Mouse (Mus musculus) heart, embryonic 16.5 days (tissue): ENCODE measurements at regions not wholly inside any gene's neighbourhood (a gene's known extent, or its start where the extent isn't known, plus 50 kb on each side); places are given as distances from the start of the nearest gene placed in this dataset.

ENCODE experiments used
- ATAC-seq: fragments of 200-750 bp; cut with Nextera tagmentation; replicated peaks from 2 replicates; pipeline ENCODE4 v1.8.0; 2017; ENCODE audit warnings: moderate number of reproducible peaks; ENCODE audit not compliant: insufficient read depth, low FRiP score; ENCODE audit errors: extremely low read depth
- H3K27ac ChIP-seq: fragments of 300-500 bp; sonication (generic); 2 replicates; pipeline ENCODE4 v1.5.1; 2014; ENCODE audit warnings: mild to moderate bottlenecking, low read length, control low read depth, moderate library complexity
- H3K27me3 ChIP-seq: fragments of 300-500 bp; sonication (generic); 2 replicates; pipeline ENCODE4 v1.6.1; 2014; ENCODE audit warnings: low read length, mixed read lengths; ENCODE audit not compliant: control insufficient read depth, insufficient read depth
- H3K36me3 ChIP-seq: fragments of 300-500 bp; sonication (generic); 2 replicates; pipeline ENCODE4 v1.6.1; 2014; ENCODE audit not compliant: control insufficient read depth, insufficient read depth
- H3K4me1 ChIP-seq: fragments of 300-500 bp; sonication (generic); 2 replicates; pipeline ENCODE4 v1.6.1; 2014; ENCODE audit warnings: low read length, mixed read lengths; ENCODE audit not compliant: control insufficient read depth, insufficient read depth
- H3K4me2 ChIP-seq: fragments of 300-500 bp; sonication (generic); 2 replicates; pipeline ENCODE4 v1.6.1; 2014; ENCODE audit warnings: low read depth, mild to moderate bottlenecking, control low read depth, low read length
- H3K4me3 ChIP-seq: fragments of 300-500 bp; sonication (generic); 2 replicates; pipeline ENCODE4 v1.5.1; 2014; ENCODE audit warnings: mild to moderate bottlenecking, control low read depth, low read length
- H3K9ac ChIP-seq: fragments of 300-500 bp; sonication (generic); 2 replicates; pipeline ENCODE4 v1.6.1; 2014; ENCODE audit warnings: low read length, control low read depth
- H3K9me3 ChIP-seq: fragments of 300-500 bp; sonication (generic); replicated peaks from 2 replicates; pipeline ENCODE4 v1.6.1; 2016; ENCODE audit warnings: low read length; ENCODE audit not compliant: control insufficient read depth
- WGBS: fragments of 180-500 bp; shearing (Covaris S2); extraction: QIAGEN DNeasy Blood & Tissue Kit; methylation state at CpG from one replicate; pipeline ENCODE4 v1.1.7; 2014; 5-methylcytosine and 5-hydroxymethylcytosine counted together

DNA sequence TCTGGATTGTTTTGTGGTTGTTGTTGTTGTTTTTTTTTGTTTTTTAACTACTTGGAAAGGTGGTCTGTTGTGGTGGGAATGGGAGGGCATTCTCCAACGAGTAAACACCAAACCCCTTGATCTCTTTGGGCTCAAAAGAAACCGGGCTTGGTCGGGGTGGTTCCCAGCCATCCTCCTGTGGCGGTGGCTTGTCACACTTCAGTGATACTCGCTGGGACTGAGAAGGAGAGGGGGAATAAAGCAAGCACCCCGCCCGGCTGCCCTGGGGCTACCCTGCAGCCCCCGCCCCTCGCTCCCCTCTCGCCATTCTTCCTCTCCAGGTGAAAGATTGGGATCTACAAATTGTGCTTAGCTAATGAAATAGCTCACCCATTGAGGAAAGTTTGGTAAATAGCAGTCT, 229.3 kb upstream of the Sp4 start:
- no peak for ATAC-seq
- Histone ChIP-seq H3K27ac (no peak overlapping the region), H3K9ac (no peak overlapping the region), H3K4me3 (no peak overlapping the region), H3K9me3 (no peaks in the 10 kb centered on the region), H3K4me1 (peaks cover 5% of the 10 kb centered on the region; the same call in 1 of the 2 replicates), H3K4me2 (peak overlapping the region; percentile 57; the same call in 1 of the 2 replicates), H3K27me3 (peaks cover 26% of the 10 kb centered on the region), H3K36me3 (no peaks in the 10 kb centered on the region)
- 22% methylated on average over 10 of the region's 10 CpGs for WGBS

DNA sequence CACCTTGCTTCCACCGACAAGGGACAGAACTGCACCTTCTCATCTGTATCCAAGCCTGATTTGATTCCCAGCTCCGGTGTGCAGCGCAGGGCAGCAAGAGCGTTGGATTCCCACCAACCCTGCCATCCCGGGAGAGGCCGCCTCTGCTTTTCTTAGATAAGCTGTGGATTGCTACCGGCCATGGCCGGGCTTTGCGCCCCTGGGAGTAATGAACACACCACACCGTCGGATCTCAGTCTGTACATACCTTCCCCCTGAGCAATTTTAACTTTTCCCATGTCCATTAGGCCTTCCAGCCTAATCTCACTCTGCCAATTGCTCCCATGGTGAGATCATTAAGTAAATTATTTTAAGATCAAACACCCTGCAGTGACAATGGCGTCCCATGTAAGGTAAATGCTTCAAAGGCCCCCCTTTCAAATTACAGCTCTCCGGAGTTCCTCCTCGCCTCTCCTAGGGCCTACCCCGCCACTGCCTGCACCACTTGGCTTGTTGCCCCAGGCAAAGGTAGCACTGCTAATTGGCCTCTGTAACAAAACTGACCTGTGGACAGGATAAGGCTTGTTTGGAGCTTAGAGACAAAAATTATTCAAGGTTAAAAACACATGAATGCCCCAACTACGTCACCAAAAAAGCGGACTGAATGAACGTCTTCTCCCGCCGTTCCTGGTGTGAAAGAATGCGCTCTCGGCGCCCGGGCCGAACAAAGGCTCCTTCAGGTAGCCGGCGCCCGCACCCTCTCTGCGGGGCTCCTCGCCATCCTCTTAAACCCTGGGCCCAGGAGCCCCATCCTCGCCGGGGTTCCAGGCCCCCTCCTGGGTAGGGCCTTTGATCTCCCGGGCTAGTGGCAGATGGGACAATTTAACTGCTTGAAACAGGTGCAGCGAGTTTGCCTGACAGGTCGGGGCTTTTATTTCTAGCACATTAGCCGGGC, 228.5 kb upstream of the Sp4 start:
- no peak for ATAC-seq
- H3K4me2 ChIP-seq = peak overlapping the region; percentile 57
- H3K27me3 ChIP-seq = peaks cover 26% of the 10 kb centered on the region

DNA sequence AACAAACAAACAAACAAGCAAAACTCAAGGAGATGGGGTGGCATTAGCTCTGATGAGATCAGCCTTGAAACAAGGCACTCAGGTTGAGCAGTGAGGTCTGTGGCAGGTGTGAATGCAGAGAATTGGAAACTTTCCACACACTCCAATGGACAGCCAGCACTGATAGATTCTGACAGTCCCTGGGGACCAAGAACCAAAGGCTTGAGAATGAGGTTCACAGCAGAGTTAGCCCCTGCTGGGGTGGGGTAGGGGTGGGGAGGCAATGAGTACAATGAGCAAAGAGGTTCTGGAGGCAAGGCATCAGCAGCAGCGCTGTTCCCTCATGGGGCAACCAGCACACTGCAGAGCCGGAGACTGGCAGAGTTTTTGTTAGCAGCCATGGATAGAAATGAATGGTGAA, 220.5 kb upstream of the Sp4 start:
- Histone ChIP-seq H3K27me3 (0 out of 2 replicates have a peak, but pooled peaks cover 4% of the 10 kb centered on the region), H3K36me3 (no peaks in the 10 kb centered on the region), H3K4me1 (no peaks in the 10 kb centered on the region), H3K9ac (no peak overlapping the region), H3K27ac (no peak overlapping the region), H3K4me3 (no peak overlapping the region), H3K9me3 (no peaks in the 10 kb centered on the region), H3K4me2 (no peak overlapping the region)
- 58% methylated on average over 2 of the region's 2 CpGs for WGBS
- no peak for ATAC-seq

More for the DNA sequence above, 228.5 kb upstream of the Sp4 start:
- peak overlapping the region; percentile 30 for H3K4me3 ChIP-seq
- H3K9ac ChIP-seq = no peak overlapping the region
- 5% methylated on average over 36 of the region's 36 CpGs for WGBS
- H3K9me3 ChIP-seq = no peaks in the 10 kb centered on the region
- H3K4me1 ChIP-seq = peaks cover 5% of the 10 kb centered on the region; the same call in 1 of the 2 replicates
- no peaks in the 10 kb centered on the region for H3K36me3 ChIP-seq
- H3K27ac ChIP-seq = no peak overlapping the region

DNA sequence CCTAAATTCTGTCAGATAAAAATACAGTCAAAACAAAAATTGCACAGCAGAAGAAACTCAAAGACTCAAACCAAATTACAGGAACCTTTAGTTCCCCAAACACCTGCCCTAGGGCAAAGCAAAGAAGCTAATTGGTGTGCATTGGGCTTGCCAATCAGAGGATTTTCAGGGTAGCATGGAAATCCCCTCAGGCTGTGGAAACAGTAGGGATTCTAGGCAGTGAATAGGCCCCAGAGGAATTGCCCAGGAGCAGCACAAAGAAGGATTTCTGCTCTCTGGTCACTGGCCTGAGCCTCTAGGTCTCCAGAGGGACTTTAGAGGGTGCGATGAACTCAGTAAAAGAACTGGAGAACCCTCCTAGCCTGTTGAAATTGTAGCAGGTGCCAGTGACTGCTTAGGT, 220.1 kb upstream of the Sp4 start:
- 96% methylated on average over 1 of the region's 1 CpGs for WGBS
- Histone ChIP-seq H3K4me2 (no peak overlapping the region), H3K27ac (no peak overlapping the region), H3K36me3 (no peaks in the 10 kb centered on the region), H3K4me3 (no peak overlapping the region), H3K4me1 (no peaks in the 10 kb centered on the region), H3K9ac (no peak overlapping the region), H3K9me3 (no peaks in the 10 kb centered on the region), H3K27me3 (0 out of 2 replicates have a peak, but pooled peaks cover 4% of the 10 kb centered on the region)
- no peak for ATAC-seq

DNA sequence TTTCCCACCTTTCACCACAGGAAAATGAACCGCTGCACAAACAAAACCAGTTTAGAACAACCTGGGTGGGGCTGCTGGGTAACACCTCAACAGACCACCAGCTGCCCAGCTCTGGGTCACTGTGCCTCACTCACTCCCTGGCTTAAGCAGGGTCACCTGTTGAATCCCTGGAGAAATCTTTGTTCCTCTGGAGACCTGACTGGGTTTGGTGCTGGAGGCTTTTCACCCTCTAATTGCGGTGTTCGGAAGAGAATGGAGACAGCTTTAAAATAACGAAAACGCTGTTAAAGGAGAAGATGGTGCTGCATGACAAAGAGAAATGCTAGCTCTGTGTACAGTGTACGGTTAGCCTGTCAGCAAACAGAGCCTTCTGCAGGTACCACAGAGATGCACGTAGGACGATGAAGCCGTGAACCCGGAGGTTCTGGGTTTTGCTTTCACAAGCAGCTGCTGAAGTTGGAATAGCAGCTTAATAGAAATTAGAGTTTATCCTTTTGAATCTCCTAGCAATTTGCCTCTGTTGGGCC, 218.6 kb upstream of the Sp4 start:
- no peaks in the 10 kb centered on the region for H3K36me3 ChIP-seq
- no peak overlapping the region for H3K27ac ChIP-seq
- 0 out of 2 replicates have a peak, but pooled peaks cover 4% of the 10 kb centered on the region for H3K27me3 ChIP-seq
- WGBS = 44% methylated on average over 10 of the region's 10 CpGs
- no peak overlapping the region for H3K4me3 ChIP-seq
- no peaks in the 10 kb centered on the region for H3K9me3 ChIP-seq
- no peak for ATAC-seq
- no peak overlapping the region for H3K9ac ChIP-seq
- H3K4me2 ChIP-seq = no peak overlapping the region
- H3K4me1 ChIP-seq = no peaks in the 10 kb centered on the region

DNA sequence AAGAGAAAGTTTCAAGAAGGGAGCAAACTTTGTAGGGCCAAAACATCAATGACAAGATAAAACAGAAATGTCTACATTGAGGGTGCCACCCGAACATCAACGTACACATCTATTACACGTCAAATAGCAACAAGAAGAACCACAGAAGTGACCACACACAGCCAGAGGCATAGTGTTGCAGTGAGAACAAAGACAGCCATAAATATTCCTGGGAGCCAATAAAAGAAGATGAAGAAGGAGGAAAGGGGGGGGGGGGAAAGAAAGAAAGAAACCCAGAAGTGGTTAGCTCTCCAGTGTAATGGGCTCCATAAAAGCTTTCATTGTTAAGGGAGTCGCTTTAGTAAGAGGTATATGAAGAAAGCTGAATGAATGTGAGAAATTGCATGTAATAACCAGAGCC, 209.7 kb upstream of the Sp4 start:
- Histone ChIP-seq H3K27me3 (no peaks in the 10 kb centered on the region), H3K4me3 (no peak overlapping the region), H3K9me3 (no peaks in the 10 kb centered on the region), H3K36me3 (no peaks in the 10 kb centered on the region), H3K4me1 (no peaks in the 10 kb centered on the region), H3K4me2 (no peak overlapping the region), H3K27ac (no peak overlapping the region), H3K9ac (no peak overlapping the region)
- ATAC-seq = no peak
- WGBS = 64% methylated on average over 4 of the region's 4 CpGs

DNA sequence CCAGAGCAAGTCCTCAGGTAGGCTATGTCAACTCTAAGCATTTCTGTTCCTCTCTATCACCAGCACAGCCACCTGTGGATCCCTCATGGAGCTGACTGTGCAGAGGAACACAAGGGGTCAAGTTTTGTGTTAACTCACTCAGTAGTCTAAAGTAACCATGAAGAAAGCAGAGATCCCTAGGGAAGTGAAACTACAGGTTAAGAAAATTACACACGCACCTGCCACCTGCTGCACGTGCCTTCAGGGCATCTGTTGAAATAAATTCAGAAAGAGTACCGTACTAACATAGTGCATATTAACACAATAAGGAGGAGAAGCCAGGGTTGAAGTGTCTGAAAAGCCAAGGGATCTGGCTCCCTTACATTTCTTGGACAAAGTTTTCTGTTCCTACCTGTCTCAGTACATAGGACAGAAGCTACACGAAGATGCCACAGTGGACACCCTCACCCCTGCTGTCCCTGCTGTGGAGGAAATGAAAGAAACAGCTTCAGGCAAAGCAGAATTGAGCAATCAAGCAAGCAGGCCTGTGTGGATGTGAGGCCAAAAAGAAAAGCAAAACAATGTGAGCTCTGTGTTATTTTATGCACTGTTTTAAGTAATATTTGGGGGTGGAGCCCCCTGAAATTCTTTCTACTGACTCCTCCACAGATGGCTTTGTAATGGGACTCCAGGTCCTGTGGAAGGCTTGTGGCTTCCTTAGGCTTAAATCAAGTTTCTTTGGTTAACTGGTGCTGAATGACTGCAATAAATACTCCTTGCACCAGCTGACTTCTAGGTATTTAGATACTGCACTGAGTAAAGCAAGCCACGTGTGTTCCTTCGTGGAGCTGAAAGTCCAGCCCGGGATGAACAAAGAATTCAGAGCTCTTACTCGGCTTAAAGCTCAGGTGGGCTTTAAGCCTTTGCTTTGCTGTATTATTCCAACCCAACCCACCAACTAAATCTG, 208.0 kb upstream of the Sp4 start:
- no peak for ATAC-seq

DNA sequence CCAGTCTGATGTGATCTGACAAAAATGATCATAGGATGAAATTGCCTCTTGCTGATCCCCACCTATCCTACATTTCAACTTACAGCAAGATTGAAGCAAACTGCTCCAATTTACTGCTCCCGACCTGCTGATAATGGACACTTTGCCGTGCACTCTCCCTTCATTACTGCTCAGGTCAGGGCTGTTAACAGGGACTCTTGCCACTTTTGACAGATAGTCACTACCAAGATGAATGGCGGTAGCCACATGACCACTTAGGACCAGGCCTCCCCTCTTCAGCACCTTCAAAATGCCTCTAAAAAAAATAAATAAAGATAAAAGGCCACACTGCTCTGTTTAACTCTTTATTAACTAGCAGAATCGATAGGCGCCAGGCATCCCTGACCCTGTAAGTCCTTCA, 199.2 kb upstream of the Sp4 start:
- Histone ChIP-seq H3K27me3 (no peaks in the 10 kb centered on the region), H3K4me3 (no peak overlapping the region), H3K36me3 (no peaks in the 10 kb centered on the region), H3K4me1 (peaks cover 9% of the 10 kb centered on the region), H3K9me3 (no peaks in the 10 kb centered on the region), H3K27ac (no peak overlapping the region), H3K4me2 (no peak overlapping the region), H3K9ac (no peak overlapping the region)
- ATAC-seq = no peak
- WGBS = 21% methylated on average over 5 of the region's 5 CpGs

More for the DNA sequence above, 208.0 kb upstream of the Sp4 start:
- 76% methylated on average over 8 of the region's 8 CpGs for WGBS
- Histone ChIP-seq H3K9ac (no peak overlapping the region), H3K4me1 (no peaks in the 10 kb centered on the region), H3K9me3 (no peaks in the 10 kb centered on the region), H3K4me3 (no peak overlapping the region), H3K36me3 (no peaks in the 10 kb centered on the region), H3K27me3 (no peaks in the 10 kb centered on the region), H3K27ac (no peak overlapping the region), H3K4me2 (no peak overlapping the region)
